Mouse (Mus musculus): Measurements from ENCODE around the gene Gbp9.

GRCm38 (mm10) chr5:105154049-105154448 is 14.7 kb upstream of the Gbp9 start:
- TF ChIP-seq CTCF (IDR thresholded peaks at IDR 0.05) (no peak), POLR2A (IDR thresholded peaks at IDR 0.05; ENCODE audit: insufficient read depth, low read depth, low read length) (no peak), EP300 (IDR thresholded peaks at IDR 0.05; ENCODE audit: insufficient read depth, low read depth, low read length) (no peak)

All from heart, adult 2 months (tissue).